In genomic region chr2:106855623-106856350, GRCm38 (mm10) we compare ENCODE assay signal across 8 mouse cellular contexts.
DNase-seq lines count a peak whose midpoint lies in the region; ATAC-seq lines count a peak whose summit lies in the region.

No protein-coding gene starts in this region.

- H3K9me3 ChIP-seq in neural tube, embryonic 11.5 days (ENCODE audit: control insufficient read depth, low read length): no peaks in the 10 kb centered on the region
- no peaks in the 10 kb centered on the region for H3K9me3 ChIP-seq in neural tube, embryonic 15.5 days (replicated peaks)
- no peaks in the 10 kb centered on the region for H3K9me3 ChIP-seq in forebrain, embryonic 14.5 days (replicated peaks; ENCODE audit: control insufficient read depth, low read length)
- H3K9me3 ChIP-seq in kidney, embryonic 16.5 days (ENCODE audit: low read length): no peaks in the 10 kb centered on the region
- H3K9me3 ChIP-seq in midbrain, embryonic 12.5 days: no peaks in the 10 kb centered on the region

- H3K4me2 ChIP-seq in neural tube, embryonic 11.5 days (ENCODE audit: low read depth): no peak overlapping the region
- no peak overlapping the region for H3K4me2 ChIP-seq in neural tube, embryonic 15.5 days
- no peak overlapping the region for H3K4me2 ChIP-seq in forebrain, embryonic 14.5 days (ENCODE audit: low read length)
- H3K4me2 ChIP-seq in kidney, embryonic 16.5 days (replicated peaks; ENCODE audit: low read depth, low read length): peak overlapping the region; percentile 4; the same call in 1 of the 2 replicates
- no peak overlapping the region for H3K4me2 ChIP-seq in midbrain, embryonic 12.5 days (replicated peaks)

- no peak overlapping the region for H3K9ac ChIP-seq in neural tube, embryonic 11.5 days (ENCODE audit: low read length)
- H3K9ac ChIP-seq in neural tube, embryonic 15.5 days (replicated peaks): no peak overlapping the region
- no peak overlapping the region for H3K9ac ChIP-seq in forebrain, embryonic 14.5 days (ENCODE audit: low read length)
- no peak overlapping the region for H3K9ac ChIP-seq in kidney, embryonic 16.5 days (replicated peaks; ENCODE audit: low read length)
- H3K9ac ChIP-seq in midbrain, embryonic 12.5 days (replicated peaks): no peak overlapping the region

- H3K36me3 ChIP-seq in neural tube, embryonic 11.5 days (ENCODE audit: control insufficient read depth, insufficient read depth, low read length): no peaks in the 10 kb centered on the region
- H3K36me3 ChIP-seq in neural tube, embryonic 15.5 days: no peaks in the 10 kb centered on the region
- no peaks in the 10 kb centered on the region for H3K36me3 ChIP-seq in forebrain, embryonic 14.5 days (ENCODE audit: control insufficient read depth, insufficient read depth, low read length)
- H3K36me3 ChIP-seq in kidney, embryonic 16.5 days (ENCODE audit: insufficient read depth, low read length): no peaks in the 10 kb centered on the region
- H3K36me3 ChIP-seq in midbrain, embryonic 12.5 days: no peaks in the 10 kb centered on the region

- no peak overlapping the region for H3K4me3 ChIP-seq in neural tube, embryonic 11.5 days (ENCODE audit: low read depth, low read length)
- no peak overlapping the region for H3K4me3 ChIP-seq in neural tube, embryonic 15.5 days (replicated peaks)
- H3K4me3 ChIP-seq in forebrain, embryonic 14.5 days (ENCODE audit: low read depth, low read length): no peak overlapping the region
- H3K4me3 ChIP-seq in kidney, embryonic 16.5 days (ENCODE audit: low read length): no peak overlapping the region
- H3K4me3 ChIP-seq in midbrain, embryonic 12.5 days: no peak overlapping the region

- peak; percentile 60 for DNase-seq in neural tube, embryonic 11.5 days (ENCODE audit: low spot score)
- peak; percentile 30 for DNase-seq in forebrain, embryonic 14.5 days (ENCODE audit: low spot score)
- no peak for DNase-seq in spleen, adult 18-20 months
- no peak for DNase-seq in left cerebral cortex, adult 11 months (ENCODE audit: low spot score)
- DNase-seq in layer of hippocampus, postnatal 25 days (ENCODE audit: extremely low spot score in 1 of 2, low spot score in 1 of 2): no peak

- peak overlapping the region; percentile 65 for H3K27ac ChIP-seq in neural tube, embryonic 11.5 days (ENCODE audit: low read depth, low read length)
- no peak overlapping the region; the same call in 1 of the 2 replicates for H3K27ac ChIP-seq in neural tube, embryonic 15.5 days (replicated peaks)
- no peak overlapping the region; the same call in 1 of the 2 replicates for H3K27ac ChIP-seq in forebrain, embryonic 14.5 days (ENCODE audit: low read depth, low read length)
- peak overlapping the region; percentile 45; the same call in 1 of the 2 replicates for H3K27ac ChIP-seq in kidney, embryonic 16.5 days (ENCODE audit: low read length)
- peak overlapping the region; percentile 72 for H3K27ac ChIP-seq in midbrain, embryonic 12.5 days (replicated peaks)

- 18% methylated on average over 12 of the region's 12 CpGs for WGBS in neural tube, embryonic 11.5 days
- WGBS in neural tube, embryonic 15.5 days: 16% methylated on average over 12 of the region's 12 CpGs
- WGBS in forebrain, embryonic 14.5 days: 19% methylated on average over 12 of the region's 12 CpGs
- WGBS in kidney, embryonic 16.5 days: 15% methylated on average over 12 of the region's 12 CpGs
- WGBS in midbrain, embryonic 12.5 days: 20% methylated on average over 12 of the region's 12 CpGs

- H3K4me1 ChIP-seq in neural tube, embryonic 11.5 days (ENCODE audit: control insufficient read depth, insufficient read depth, low read length): peaks cover 33% of the 10 kb centered on the region
- peaks cover 48% of the 10 kb centered on the region for H3K4me1 ChIP-seq in neural tube, embryonic 15.5 days
- H3K4me1 ChIP-seq in forebrain, embryonic 14.5 days (ENCODE audit: control insufficient read depth, insufficient read depth, low read length): peaks cover 43% of the 10 kb centered on the region
- H3K4me1 ChIP-seq in kidney, embryonic 16.5 days (ENCODE audit: insufficient read depth, low read length): peaks cover 40% of the 10 kb centered on the region
- H3K4me1 ChIP-seq in midbrain, embryonic 12.5 days: peaks cover 45% of the 10 kb centered on the region

- no peaks in the 10 kb centered on the region for H3K27me3 ChIP-seq in neural tube, embryonic 11.5 days (ENCODE audit: control insufficient read depth, insufficient read depth, low read length)
- H3K27me3 ChIP-seq in neural tube, embryonic 15.5 days (replicated peaks): no peaks in the 10 kb centered on the region
- H3K27me3 ChIP-seq in forebrain, embryonic 14.5 days (replicated peaks; ENCODE audit: control insufficient read depth, insufficient read depth, low read length): no peaks in the 10 kb centered on the region
- no peaks in the 10 kb centered on the region for H3K27me3 ChIP-seq in kidney, embryonic 16.5 days (ENCODE audit: insufficient read depth, low read length)
- H3K27me3 ChIP-seq in midbrain, embryonic 12.5 days: no peaks in the 10 kb centered on the region; the same call in 1 of the 2 replicates

- ATAC-seq in neural tube, embryonic 11.5 days (ENCODE audit: insufficient read depth, low FRiP score, low TSS enrichment): peak; percentile 70
- ATAC-seq in neural tube, embryonic 15.5 days (ENCODE audit: low FRiP score): no peak; the same call in 1 of the 2 replicates
- 0 out of 2 replicates have a peak, but pooled peaks have one; percentile 6 for ATAC-seq in forebrain, embryonic 14.5 days
- peak; percentile 69 for ATAC-seq in kidney, embryonic 16.5 days (ENCODE audit: low FRiP score, low TSS enrichment)
- peak; percentile 55 for ATAC-seq in midbrain, embryonic 12.5 days (ENCODE audit: low FRiP score, low read depth)

Comparison
In these comparisons a context has a peak if more than half of its experiments do, and no peak if none do; other contexts are left out.
1. H3K27ac ChIP-seq: peak in neural tube, embryonic 11.5 days (single experiment), kidney, embryonic 16.5 days (single experiment) and midbrain, embryonic 12.5 days (single experiment); none in neural tube, embryonic 15.5 days (single experiment) and forebrain, embryonic 14.5 days (single experiment).
2. DNase-seq: peak in neural tube, embryonic 11.5 days (single experiment) and forebrain, embryonic 14.5 days (single experiment); none in spleen, adult 18-20 months (0 of 2), left cerebral cortex, adult 11 months (single experiment) and layer of hippocampus, postnatal 25 days (0 of 2).